ENCODE assay signal across 8 mouse cellular contexts in genomic region chr11:117790286-117790685, GRCm38 (mm10). TPM values are rescaled to one million over a fixed set of nuclear protein-coding genes. Genes with fewer than 3 reads are reported as not detected.
DNase-seq lines count a peak whose midpoint lies in the region; ATAC-seq and TF ChIP-seq lines count a peak whose summit lies in the region.

No protein-coding gene starts in this region.

- peak overlapping the region; percentile 60; the same call in 1 of the 2 replicates for H3K4me3 ChIP-seq in G1E (ENCODE audit: low read depth, low read length)
- peak overlapping the region; percentile 40 for H3K4me3 ChIP-seq in embryonic facial prominence, embryonic 10.5 days
- H3K4me3 ChIP-seq in heart, embryonic 12.5 days, result peak overlapping the region; percentile 23
- peak overlapping the region; percentile 25 for H3K4me3 ChIP-seq in kidney, embryonic 15.5 days (replicated peaks)
- H3K4me3 ChIP-seq in liver, embryonic 16.5 days (ENCODE audit: low read depth, low read length), result peak overlapping the region; percentile 33
- no peak overlapping the region for H3K4me3 ChIP-seq in neural tube, embryonic 12.5 days

- H3K4me1 ChIP-seq in G1E (ENCODE audit: insufficient read depth, low read depth, low read length), result peaks cover 48% of the 10 kb centered on the region
- peaks cover 32% of the 10 kb centered on the region for H3K4me1 ChIP-seq in embryonic facial prominence, embryonic 10.5 days
- peaks cover 23% of the 10 kb centered on the region for H3K4me1 ChIP-seq in heart, embryonic 12.5 days (replicated peaks)
- H3K4me1 ChIP-seq in kidney, embryonic 15.5 days, result peaks cover 33% of the 10 kb centered on the region
- H3K4me1 ChIP-seq in liver, embryonic 16.5 days (ENCODE audit: control insufficient read depth, low read depth, low read length), result peaks cover 52% of the 10 kb centered on the region
- H3K4me1 ChIP-seq in neural tube, embryonic 12.5 days, result peaks cover 9% of the 10 kb centered on the region; the same call in 1 of the 2 replicates

- ATAC-seq in G1E (ENCODE audit: extremely low read depth, insufficient number of reproducible peaks, low FRiP score, poor library complexity, severe bottlenecking), result no peak
- ATAC-seq in heart, embryonic 12.5 days (ENCODE audit: insufficient number of reproducible peaks, low FRiP score), result peak; percentile 64; the same call in 1 of the 2 replicates
- ATAC-seq in kidney, embryonic 15.5 days (replicated peaks; ENCODE audit: low FRiP score), result peak; percentile 26; the same call in 1 of the 2 replicates
- ATAC-seq in liver, embryonic 16.5 days (ENCODE audit: low read depth), result peak; percentile 62
- no peak for ATAC-seq in neural tube, embryonic 12.5 days (ENCODE audit: low FRiP score, low read depth)

- H3K36me3 ChIP-seq in G1E (replicated peaks), result peaks cover 52% of the 10 kb centered on the region
- H3K36me3 ChIP-seq in embryonic facial prominence, embryonic 10.5 days (replicated peaks), result no peaks in the 10 kb centered on the region
- no peaks in the 10 kb centered on the region for H3K36me3 ChIP-seq in heart, embryonic 12.5 days
- H3K36me3 ChIP-seq in kidney, embryonic 15.5 days, result no peaks in the 10 kb centered on the region
- H3K36me3 ChIP-seq in liver, embryonic 16.5 days (ENCODE audit: control insufficient read depth, insufficient read depth), result peaks cover 19% of the 10 kb centered on the region
- no peaks in the 10 kb centered on the region for H3K36me3 ChIP-seq in neural tube, embryonic 12.5 days

- TF ChIP-seq CTCF in G1E (IDR thresholded peaks at IDR 0.05; ENCODE audit: low read depth, low read length), result peak; percentile 93

- H3K9me3 ChIP-seq in G1E (replicated peaks), result no peaks in the 10 kb centered on the region
- H3K9me3 ChIP-seq in embryonic facial prominence, embryonic 10.5 days, result no peaks in the 10 kb centered on the region
- H3K9me3 ChIP-seq in heart, embryonic 12.5 days (replicated peaks), result no peaks in the 10 kb centered on the region
- no peaks in the 10 kb centered on the region for H3K9me3 ChIP-seq in kidney, embryonic 15.5 days (replicated peaks)
- H3K9me3 ChIP-seq in liver, embryonic 16.5 days (replicated peaks; ENCODE audit: control insufficient read depth, low read length), result no peaks in the 10 kb centered on the region
- H3K9me3 ChIP-seq in neural tube, embryonic 12.5 days, result no peaks in the 10 kb centered on the region

- 0 out of 2 replicates have a peak overlapping the region, but pooled peaks have one; percentile 21 for H3K9ac ChIP-seq in heart, embryonic 12.5 days
- no peak overlapping the region for H3K9ac ChIP-seq in kidney, embryonic 15.5 days
- H3K9ac ChIP-seq in liver, embryonic 16.5 days (ENCODE audit: low read depth, low read length), result peak overlapping the region; percentile 47
- H3K9ac ChIP-seq in neural tube, embryonic 12.5 days, result 0 out of 2 replicates have a peak overlapping the region, but pooled peaks have one; percentile 13

- peak overlapping the region; percentile 25; the same call in 1 of the 2 replicates for H3K27ac ChIP-seq in embryonic facial prominence, embryonic 10.5 days (replicated peaks)
- H3K27ac ChIP-seq in heart, embryonic 12.5 days (ENCODE audit: poor library complexity, severe bottlenecking), result no peak overlapping the region
- peak overlapping the region; percentile 54 for H3K27ac ChIP-seq in kidney, embryonic 15.5 days
- peak overlapping the region; percentile 55 for H3K27ac ChIP-seq in liver, embryonic 16.5 days (ENCODE audit: low read length)
- H3K27ac ChIP-seq in neural tube, embryonic 12.5 days, result no peak overlapping the region

- no peaks in the 10 kb centered on the region for H3K27me3 ChIP-seq in G1E (ENCODE audit: insufficient read depth, low read length)
- H3K27me3 ChIP-seq in embryonic facial prominence, embryonic 10.5 days (replicated peaks; ENCODE audit: low read depth, poor library complexity, severe bottlenecking), result peaks cover 45% of the 10 kb centered on the region
- peaks cover 10% of the 10 kb centered on the region for H3K27me3 ChIP-seq in heart, embryonic 12.5 days (replicated peaks)
- H3K27me3 ChIP-seq in kidney, embryonic 15.5 days, result 0 out of 2 replicates have a peak, but pooled peaks cover 2% of the 10 kb centered on the region
- H3K27me3 ChIP-seq in liver, embryonic 16.5 days (ENCODE audit: control insufficient read depth, insufficient read depth, low read depth, low read length), result no peaks in the 10 kb centered on the region
- peaks cover 20% of the 10 kb centered on the region for H3K27me3 ChIP-seq in neural tube, embryonic 12.5 days (replicated peaks)

- DNase-seq in 3T3-L1 (ENCODE audit: low read depth, low spot score) (peak; percentile 62), G1E (ENCODE audit: low spot score) (peak; percentile 65)
- peak; percentile 78 for DNase-seq in embryonic facial prominence, embryonic 10.5 days (ENCODE audit: low spot score)
- DNase-seq in thymus, postnatal 36 days, result peak; percentile 69 to 71

- peak overlapping the region; percentile 59 for H3K4me2 ChIP-seq in heart, embryonic 12.5 days
- peak overlapping the region; percentile 56 for H3K4me2 ChIP-seq in kidney, embryonic 15.5 days
- peak overlapping the region; percentile 71 for H3K4me2 ChIP-seq in liver, embryonic 16.5 days (ENCODE audit: low read depth, low read length)
- H3K4me2 ChIP-seq in neural tube, embryonic 12.5 days (replicated peaks), result peak overlapping the region; percentile 44

- WGBS in embryonic facial prominence, embryonic 10.5 days, result 6% methylated on average over 14 of the region's 14 CpGs
- 5% methylated on average over 14 of the region's 14 CpGs for WGBS in heart, embryonic 12.5 days
- WGBS in kidney, embryonic 15.5 days, result 4% methylated on average over 14 of the region's 14 CpGs
- WGBS in liver, embryonic 16.5 days (ENCODE audit: insufficient replicate concordance), result 3% methylated on average over 14 of the region's 14 CpGs
- WGBS in neural tube, embryonic 12.5 days, result 8% methylated on average over 14 of the region's 14 CpGs

RNA-seq across cellular contexts. Expression of gene 6030468B19Rik, which starts 7.2 kb away (rescaled TPM):
- total RNA-seq in G1E (2014; fragmentation: Nextera tagmentation), result 5.0 and 20.9 TPM in 2 replicates
- 3.3 and 4.2 TPM in 2 replicates for total RNA-seq in G1E (2017)
- 10.3 and 11.7 TPM in 2 replicates for polyA plus RNA-seq in G1E (2012)
- 0.69 and 1.4 TPM in 2 replicates for polyA plus RNA-seq in embryonic facial prominence, embryonic 10.5 days (2016; fragmentation: Nextera tagmentation; extraction: Ambion mirVana)
- polyA plus RNA-seq in heart, embryonic 12.5 days (2016; fragmentation: Nextera tagmentation; extraction: Ambion mirVana), result 0.71 and 1.7 TPM in 2 replicates
- polyA plus RNA-seq in kidney, embryonic 15.5 days (2015; fragmentation: Nextera tagmentation; extraction: Ambion mirVana), result 0.36 and 1.7 TPM in 2 replicates
- 74.2 and 77.0 TPM in 2 replicates for polyA plus RNA-seq in liver, embryonic 16.5 days (2015; fragmentation: Nextera tagmentation; extraction: Ambion mirVana)
- polyA plus RNA-seq in neural tube, embryonic 12.5 days (2016; fragmentation: Nextera tagmentation; extraction: Ambion mirVana), result 0.42 TPM in 1 of 2 replicates, not detected in the other

RNA-seq across cellular contexts. Expression of gene Tmc6, which starts 8.3 kb away (rescaled TPM):
- total RNA-seq in G1E (2014; fragmentation: Nextera tagmentation) (16.5 and 27.3 TPM in 2 replicates), G1E (2017) (9.6 and 12.2 TPM in 2 replicates)
- polyA plus RNA-seq in G1E (2012), result 25.3 and 32.3 TPM in 2 replicates
- polyA plus RNA-seq in embryonic facial prominence, embryonic 10.5 days (2016; fragmentation: Nextera tagmentation; extraction: Ambion mirVana), result 16.6 and 19.8 TPM in 2 replicates
- polyA plus RNA-seq in heart, embryonic 12.5 days (2016; fragmentation: Nextera tagmentation; extraction: Ambion mirVana), result 23.8 and 26.5 TPM in 2 replicates
- polyA plus RNA-seq in kidney, embryonic 15.5 days (2015; fragmentation: Nextera tagmentation; extraction: Ambion mirVana), result 36.2 and 37.5 TPM in 2 replicates
- polyA plus RNA-seq in liver, embryonic 16.5 days (2015; fragmentation: Nextera tagmentation; extraction: Ambion mirVana), result 45.6 and 46.2 TPM in 2 replicates
- 11.2 and 11.5 TPM in 2 replicates for polyA plus RNA-seq in neural tube, embryonic 12.5 days (2016; fragmentation: Nextera tagmentation; extraction: Ambion mirVana)

RNA-seq across cellular contexts. Expression of gene Tmc8, which starts 8.4 kb away (rescaled TPM):
- total RNA-seq in G1E (2014; fragmentation: Nextera tagmentation), result 8.5 and 43.8 TPM in 2 replicates
- 3.4 and 4.6 TPM in 2 replicates for total RNA-seq in G1E (2017)
- polyA plus RNA-seq in G1E (2012), result 18.5 and 26.9 TPM in 2 replicates
- polyA plus RNA-seq in embryonic facial prominence, embryonic 10.5 days (2016; fragmentation: Nextera tagmentation; extraction: Ambion mirVana), result 1.2 and 1.4 TPM in 2 replicates
- 4.0 and 4.1 TPM in 2 replicates for polyA plus RNA-seq in heart, embryonic 12.5 days (2016; fragmentation: Nextera tagmentation; extraction: Ambion mirVana)
- polyA plus RNA-seq in kidney, embryonic 15.5 days (2015; fragmentation: Nextera tagmentation; extraction: Ambion mirVana), result 2.7 and 3.6 TPM in 2 replicates
- 16.0 and 16.3 TPM in 2 replicates for polyA plus RNA-seq in liver, embryonic 16.5 days (2015; fragmentation: Nextera tagmentation; extraction: Ambion mirVana)
- 1.0 and 1.4 TPM in 2 replicates for polyA plus RNA-seq in neural tube, embryonic 12.5 days (2016; fragmentation: Nextera tagmentation; extraction: Ambion mirVana)

RNA-seq across cellular contexts. Expression of gene Gm20708, which starts 19.2 kb away (rescaled TPM):
- total RNA-seq in G1E (2014; fragmentation: Nextera tagmentation) (8.7 TPM in 2 replicates), G1E (2017) (0.29 TPM in 1 of 2 replicates, not detected in the other)
- polyA plus RNA-seq in G1E (2012), result 0.07 and 0.09 TPM in 2 replicates
- polyA plus RNA-seq in embryonic facial prominence, embryonic 10.5 days (2016; fragmentation: Nextera tagmentation; extraction: Ambion mirVana), result 0.28 and 0.41 TPM in 2 replicates
- 0.78 and 0.82 TPM in 2 replicates for polyA plus RNA-seq in heart, embryonic 12.5 days (2016; fragmentation: Nextera tagmentation; extraction: Ambion mirVana)
- 0.54 and 0.91 TPM in 2 replicates for polyA plus RNA-seq in kidney, embryonic 15.5 days (2015; fragmentation: Nextera tagmentation; extraction: Ambion mirVana)
- polyA plus RNA-seq in liver, embryonic 16.5 days (2015; fragmentation: Nextera tagmentation; extraction: Ambion mirVana), result 0.38 and 0.64 TPM in 2 replicates
- 0.70 TPM in 1 of 2 replicates, not detected in the other for polyA plus RNA-seq in neural tube, embryonic 12.5 days (2016; fragmentation: Nextera tagmentation; extraction: Ambion mirVana)

RNA-seq across cellular contexts. Expression of gene Syngr2, which starts 19.2 kb away (rescaled TPM):
- total RNA-seq in G1E (2014; fragmentation: Nextera tagmentation) (221 and 236 TPM in 2 replicates), G1E (2017) (95.8 and 105 TPM in 2 replicates)
- 189 and 211 TPM in 2 replicates for polyA plus RNA-seq in G1E (2012)
- polyA plus RNA-seq in embryonic facial prominence, embryonic 10.5 days (2016; fragmentation: Nextera tagmentation; extraction: Ambion mirVana), result 27.7 and 29.9 TPM in 2 replicates
- polyA plus RNA-seq in heart, embryonic 12.5 days (2016; fragmentation: Nextera tagmentation; extraction: Ambion mirVana), result 68.9 and 69.3 TPM in 2 replicates
- polyA plus RNA-seq in kidney, embryonic 15.5 days (2015; fragmentation: Nextera tagmentation; extraction: Ambion mirVana), result 78.0 and 80.5 TPM in 2 replicates
- polyA plus RNA-seq in liver, embryonic 16.5 days (2015; fragmentation: Nextera tagmentation; extraction: Ambion mirVana), result 48.6 and 55.5 TPM in 2 replicates
- polyA plus RNA-seq in neural tube, embryonic 12.5 days (2016; fragmentation: Nextera tagmentation; extraction: Ambion mirVana), result 19.0 and 19.4 TPM in 2 replicates

Comparison
In these comparisons a context has a peak if more than half of its experiments do, and no peak if none do; other contexts are left out.
1. ATAC-seq: peak in heart, embryonic 12.5 days (single experiment), kidney, embryonic 15.5 days (single experiment) and liver, embryonic 16.5 days (single experiment); none in G1E (single experiment) and neural tube, embryonic 12.5 days (single experiment).
2. H3K27ac ChIP-seq: peak in embryonic facial prominence, embryonic 10.5 days (single experiment), kidney, embryonic 15.5 days (single experiment) and liver, embryonic 16.5 days (single experiment); none in heart, embryonic 12.5 days (single experiment) and neural tube, embryonic 12.5 days (single experiment).
3. Peak in every context shown above with its lines, with median percentiles within 50 percentile points of each other: DNase-seq and H3K4me2 ChIP-seq.